Mouse (Mus musculus) forebrain, embryonic 14.5 days (tissue): ENCODE measurements around the gene Alox12. TPM values are rescaled to one million over a fixed set of nuclear protein-coding genes. Genes with fewer than 3 reads are reported as not detected.

Source experiments
- ATAC-seq: fragments of 200-750 bp; cut with Nextera tagmentation; 2 replicates; pipeline ENCODE4 v1.8.0; 2017; ENCODE audit warnings: mild to moderate bottlenecking, moderate library complexity
- DNase-seq: peaks from one replicate; pipeline ENCODE4 v3.0.0-alpha.2; 2015; ENCODE audit warnings: low spot score
- H3K27ac ChIP-seq: fragments of 300-500 bp; sonication (generic); 2 replicates; pipeline ENCODE4 v1.5.1; 2014; ENCODE audit warnings: low read depth, mild to moderate bottlenecking, control low read depth, low read length, moderate library complexity
- H3K27me3 ChIP-seq: fragments of 300-500 bp; sonication (generic); replicated peaks from 2 replicates; pipeline ENCODE4 v1.6.1; 2014; ENCODE audit warnings: low read length, control low read depth, mixed read lengths; ENCODE audit not compliant: control insufficient read depth, insufficient read depth
- H3K36me3 ChIP-seq: fragments of 300-500 bp; sonication (generic); 2 replicates; pipeline ENCODE4 v1.6.1; 2014; ENCODE audit warnings: low read length, control low read depth; ENCODE audit not compliant: control insufficient read depth, insufficient read depth
- H3K4me1 ChIP-seq: fragments of 300-500 bp; sonication (generic); 2 replicates; pipeline ENCODE4 v1.6.1; 2014; ENCODE audit warnings: antibody characterized with exemption, low read length, control low read depth; ENCODE audit not compliant: control insufficient read depth, insufficient read depth
- H3K4me2 ChIP-seq: fragments of 300-500 bp; sonication (generic); 2 replicates; pipeline ENCODE4 v1.6.1; 2014; ENCODE audit warnings: mild to moderate bottlenecking, control low read depth, low read length
- H3K4me3 ChIP-seq: fragments of 300-500 bp; sonication (generic); 2 replicates; pipeline ENCODE4 v1.5.1; 2014; ENCODE audit warnings: low read depth, low read length, control low read depth
- H3K9ac ChIP-seq: fragments of 300-500 bp; sonication (generic); 2 replicates; pipeline ENCODE4 v1.6.1; 2014; ENCODE audit warnings: mild to moderate bottlenecking, low read length, control low read depth, moderate library complexity
- H3K9me3 ChIP-seq: fragments of 300-500 bp; sonication (generic); replicated peaks from 2 replicates; pipeline ENCODE4 v1.6.1; 2016; ENCODE audit warnings: low read length, control low read depth, mixed read lengths; ENCODE audit not compliant: control insufficient read depth
- WGBS: fragments of 180-500 bp; shearing (Covaris S2); extraction: QIAGEN DNeasy Blood & Tissue Kit; methylation state at CpG from one replicate; pipeline ENCODE4 v1.1.7; 2014; 5-methylcytosine and 5-hydroxymethylcytosine counted together
- polyA plus RNA-seq: library from polyadenylated mRNA; unstranded; fragments of >200 nt; fragmentation: Nextera tagmentation; extraction: Ambion mirVana; gene quantifications from 2 replicates; pipeline ENCODE4 v1.2.1, GENCODE M21; 2014

Gene Alox12
- polyA plus RNA-seq = 0.36 and 1.1 TPM in 2 replicates

DNA sequence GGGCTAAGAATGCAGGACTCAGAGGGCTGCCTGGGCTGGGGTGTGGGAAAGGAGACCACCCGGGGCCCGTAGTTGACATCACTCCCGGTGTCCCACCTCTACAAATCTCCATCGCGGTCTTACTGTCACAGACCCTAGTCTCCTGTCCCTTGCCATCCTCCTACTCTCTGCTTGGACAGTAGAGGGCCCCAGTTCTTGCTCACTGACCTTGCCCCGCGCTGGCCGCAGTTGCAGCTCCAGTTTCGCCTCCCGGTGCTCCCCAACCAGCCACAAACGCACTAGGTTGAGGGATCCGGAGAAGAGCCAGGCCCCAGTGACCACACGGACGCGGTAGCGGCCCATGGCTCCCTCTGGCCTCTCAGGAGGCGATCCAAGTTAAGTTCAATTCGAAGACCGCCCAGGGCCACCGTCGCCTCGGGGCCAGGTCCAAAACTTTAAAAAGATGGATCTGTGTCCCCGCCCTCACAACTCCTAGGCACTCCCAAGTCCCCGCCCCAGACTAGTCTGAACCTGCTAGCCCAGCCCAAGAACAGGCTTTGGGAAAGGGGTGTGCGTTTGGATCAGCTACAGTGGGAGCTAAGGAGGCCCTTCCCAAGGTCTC is at the start of gene Alox12:
TSS of gene Alox12 (minus strand) at position 423 of the 601 bp plus-strand sequence.
- Histone ChIP-seq H3K27ac (no peak within 1 kb of the TSS), H3K9me3 (no peaks in the 10 kb centered on the region), H3K4me2 (peak within 1 kb of the TSS; percentile 21; the same call in 1 of the 2 replicates), H3K4me1 (no peaks in the 10 kb centered on the region), H3K4me3 (no peak within 1 kb of the TSS), H3K27me3 (peaks cover 32% of the 10 kb centered on the region), H3K9ac (no peak within 1 kb of the TSS; the same call in 1 of the 2 replicates), H3K36me3 (no peaks in the 10 kb centered on the region)
- DNase-seq (no peak), ATAC-seq (no peak)
- under 1% methylated on average over 25 of the region's 25 CpGs for WGBS

DNA sequence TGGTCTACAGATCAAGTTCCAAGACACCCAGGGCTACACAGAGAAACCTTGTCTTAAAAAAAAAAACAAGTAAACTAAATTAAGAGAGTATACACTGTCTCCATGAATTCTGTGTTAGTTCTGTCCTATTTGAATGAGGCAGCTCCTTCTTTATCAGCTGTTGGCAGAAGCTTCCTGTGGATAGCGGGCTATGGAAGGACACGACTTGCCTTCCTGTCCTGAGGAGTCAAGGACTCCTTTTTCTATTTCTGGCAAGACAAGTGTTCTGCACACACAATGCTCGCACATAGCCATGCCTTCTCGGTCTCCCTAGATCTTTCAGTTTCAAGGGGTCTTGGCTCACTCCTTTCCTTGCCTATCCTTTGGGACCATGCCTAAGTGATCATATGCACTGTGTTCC is 47.1 kb upstream of the Alox12 start:
- ATAC-seq = no peak
- Histone ChIP-seq H3K9ac (no peak overlapping the region), H3K27me3 (no peaks in the 10 kb centered on the region), H3K36me3 (no peaks in the 10 kb centered on the region), H3K27ac (no peak overlapping the region), H3K4me2 (no peak overlapping the region), H3K4me1 (no peaks in the 10 kb centered on the region), H3K4me3 (no peak overlapping the region), H3K9me3 (no peaks in the 10 kb centered on the region)
- WGBS = 90% methylated on average over 4 of the region's 4 CpGs
- DNase-seq = no peak

DNA sequence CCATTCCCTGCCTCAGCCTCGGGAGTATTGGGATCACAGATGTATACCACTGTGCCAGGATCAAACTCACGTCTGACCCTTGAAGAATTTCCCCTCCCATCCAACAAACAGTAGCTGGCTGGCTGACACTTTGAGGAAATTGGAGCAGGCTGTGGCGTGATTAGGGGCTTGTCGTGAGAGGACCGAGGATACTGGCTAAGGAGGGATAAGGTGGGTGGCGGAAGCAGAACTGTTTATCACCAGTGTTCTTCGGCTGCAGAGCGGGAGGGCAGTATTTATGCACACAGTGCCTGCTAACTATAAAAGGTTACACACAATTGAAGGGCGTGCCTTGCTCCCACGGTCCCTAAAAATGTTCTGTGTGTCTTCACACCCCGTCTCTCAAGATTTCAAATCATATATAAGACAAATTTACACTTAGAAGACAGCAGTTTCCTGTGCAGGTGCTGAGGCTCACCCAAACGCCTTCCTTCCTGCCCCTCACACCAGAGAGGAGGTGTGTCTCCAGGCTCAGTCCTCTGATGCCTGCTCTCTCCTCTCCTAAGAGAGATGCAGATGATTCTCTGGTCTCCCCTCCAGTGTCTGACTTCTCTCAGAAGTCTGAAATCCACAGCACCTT is 42.8 kb upstream of the Alox12 start:
- H3K27ac ChIP-seq = no peak overlapping the region
- no peaks in the 10 kb centered on the region for H3K27me3 ChIP-seq
- WGBS = 69% methylated on average over 12 of the region's 12 CpGs
- H3K36me3 ChIP-seq = no peaks in the 10 kb centered on the region
- H3K4me1 ChIP-seq = no peaks in the 10 kb centered on the region
- no peak overlapping the region for H3K4me3 ChIP-seq
- H3K9me3 ChIP-seq = no peaks in the 10 kb centered on the region
- H3K9ac ChIP-seq = no peak overlapping the region
- DNase-seq (no peak), ATAC-seq (no peak)
- H3K4me2 ChIP-seq = no peak overlapping the region

DNA sequence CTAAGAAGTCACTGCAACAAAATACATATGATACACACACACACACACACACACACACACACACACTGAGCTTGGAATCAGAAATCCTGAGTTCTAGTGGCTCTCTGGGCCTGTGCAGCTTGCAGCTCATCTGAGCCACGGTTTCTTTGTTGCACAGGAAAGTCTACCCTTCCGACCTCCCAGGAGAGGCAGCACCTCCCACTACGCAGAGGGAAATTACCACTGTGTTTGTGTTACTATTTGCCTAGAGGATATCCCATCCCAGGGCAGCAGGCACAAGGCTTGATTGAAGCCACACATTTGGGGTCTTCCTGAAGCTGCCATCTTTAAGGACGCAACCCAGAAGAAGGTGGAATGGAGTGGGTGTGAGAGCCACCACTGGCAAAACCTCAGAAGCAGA is 42.3 kb upstream of the Alox12 start:
- Histone ChIP-seq H3K27ac (no peak overlapping the region), H3K4me1 (no peaks in the 10 kb centered on the region), H3K27me3 (no peaks in the 10 kb centered on the region), H3K4me3 (no peak overlapping the region), H3K9me3 (no peaks in the 10 kb centered on the region), H3K9ac (no peak overlapping the region), H3K4me2 (no peak overlapping the region), H3K36me3 (no peaks in the 10 kb centered on the region)
- ATAC-seq (no peak), DNase-seq (no peak)
- WGBS = 61% methylated on average over 4 of the region's 4 CpGs

DNA sequence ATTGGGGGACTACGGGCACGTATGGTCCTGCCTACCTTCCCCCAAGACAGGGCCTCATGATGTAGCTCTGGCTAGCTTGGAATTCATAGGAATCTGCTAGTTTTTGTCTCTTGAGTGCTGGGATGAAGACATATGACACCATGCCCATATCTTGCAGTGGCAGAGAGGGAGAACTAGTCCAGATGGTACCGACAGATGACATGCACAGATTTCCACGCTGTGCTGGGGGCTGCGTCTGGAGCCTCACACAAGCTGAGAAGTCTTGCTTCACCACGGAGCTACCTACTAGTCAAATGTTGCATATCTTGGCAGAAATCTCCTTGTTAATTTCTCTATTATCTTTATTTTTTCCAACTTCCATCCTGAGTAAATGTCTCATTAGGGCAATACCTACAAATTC is 38.7 kb upstream of the Alox12 start:
- Histone ChIP-seq H3K9me3 (no peaks in the 10 kb centered on the region), H3K27ac (no peak overlapping the region), H3K4me2 (no peak overlapping the region), H3K27me3 (no peaks in the 10 kb centered on the region), H3K4me1 (no peaks in the 10 kb centered on the region), H3K4me3 (no peak overlapping the region), H3K36me3 (no peaks in the 10 kb centered on the region), H3K9ac (no peak overlapping the region)
- WGBS = 84% methylated on average over 6 of the region's 6 CpGs
- peak; percentile 54 for DNase-seq
- ATAC-seq = no peak

DNA sequence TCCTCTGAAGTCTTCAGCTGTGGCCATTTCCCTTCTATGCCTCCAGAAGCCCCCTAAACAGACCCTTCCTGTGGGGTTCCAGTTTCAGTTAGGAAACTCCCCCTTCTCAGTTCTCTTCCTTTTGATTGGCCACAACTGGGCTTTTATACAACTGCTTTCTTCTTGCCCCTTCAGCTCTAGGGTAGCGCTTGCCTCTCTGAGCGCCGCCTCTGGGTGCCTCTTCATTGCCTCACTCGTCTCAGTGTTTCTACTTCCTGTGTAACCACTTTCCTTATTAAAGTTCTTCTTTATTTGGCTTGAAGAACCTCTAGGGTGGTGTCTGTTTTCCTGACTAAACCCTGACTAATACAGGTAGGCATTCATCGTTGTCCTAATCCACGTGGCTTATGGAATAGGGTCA is 36.1 kb upstream of the Alox12 start:
- Histone ChIP-seq H3K4me2 (no peak overlapping the region), H3K36me3 (no peaks in the 10 kb centered on the region), H3K4me1 (no peaks in the 10 kb centered on the region), H3K9me3 (no peaks in the 10 kb centered on the region), H3K27ac (no peak overlapping the region), H3K4me3 (no peak overlapping the region), H3K9ac (no peak overlapping the region), H3K27me3 (no peaks in the 10 kb centered on the region)
- DNase-seq (no peak), ATAC-seq (no peak)
- WGBS = 85% methylated on average over 6 of the region's 6 CpGs

DNA sequence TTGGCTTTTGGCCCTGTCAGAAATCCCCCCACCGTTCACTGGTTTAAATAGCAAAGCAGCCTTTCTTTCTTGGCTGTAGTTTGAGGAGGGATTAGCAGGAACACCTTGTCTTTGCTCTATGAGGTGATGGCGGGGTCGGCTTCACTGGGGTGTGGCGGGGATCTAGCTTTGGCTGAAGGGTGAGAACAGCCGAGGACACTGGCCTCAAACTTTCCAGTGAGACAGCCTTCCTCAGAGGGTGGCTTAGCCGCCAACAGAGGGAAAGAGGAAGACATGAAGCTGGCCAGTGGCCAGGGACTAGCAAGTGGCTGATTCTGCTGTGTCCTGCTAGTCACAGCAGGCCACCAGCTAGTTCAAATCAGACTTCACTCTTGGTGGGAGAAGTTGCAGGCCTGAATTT is 34.1 kb upstream of the Alox12 start:
- ATAC-seq (no peak), DNase-seq (no peak)
- no peak overlapping the region for H3K4me3 ChIP-seq
- H3K4me2 ChIP-seq = no peak overlapping the region
- 31% methylated on average over 6 of the region's 6 CpGs for WGBS
- H3K9me3 ChIP-seq = no peaks in the 10 kb centered on the region
- no peaks in the 10 kb centered on the region for H3K36me3 ChIP-seq
- no peak overlapping the region for H3K27ac ChIP-seq
- no peaks in the 10 kb centered on the region for H3K27me3 ChIP-seq
- H3K9ac ChIP-seq = no peak overlapping the region
- no peaks in the 10 kb centered on the region for H3K4me1 ChIP-seq

DNA sequence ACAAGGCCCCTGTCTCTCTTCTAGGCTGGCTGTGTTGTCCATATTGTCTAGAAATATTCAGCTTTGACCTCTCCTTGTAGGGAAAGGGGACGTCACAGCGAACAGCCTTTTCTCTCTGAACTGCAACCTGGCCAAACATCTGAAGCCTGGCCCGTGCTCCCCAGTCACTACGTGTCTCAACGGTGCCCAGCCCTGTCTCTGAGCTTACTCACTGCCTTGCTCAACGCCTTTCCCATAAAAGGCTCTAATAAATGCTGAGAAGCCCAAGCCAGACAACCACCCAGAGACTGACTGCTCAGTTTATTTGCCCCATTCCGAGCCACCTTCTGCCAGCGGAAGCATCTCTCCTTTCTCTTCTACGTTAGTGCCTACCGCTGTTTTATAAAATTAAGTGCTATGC is 32.9 kb upstream of the Alox12 start:
- DNase-seq (no peak), ATAC-seq (no peak)
- H3K9me3 ChIP-seq = no peaks in the 10 kb centered on the region
- no peaks in the 10 kb centered on the region for H3K27me3 ChIP-seq
- 86% methylated on average over 10 of the region's 10 CpGs for WGBS
- H3K4me2 ChIP-seq = no peak overlapping the region
- H3K4me1 ChIP-seq = no peaks in the 10 kb centered on the region
- no peak overlapping the region for H3K27ac ChIP-seq
- no peaks in the 10 kb centered on the region for H3K36me3 ChIP-seq
- no peak overlapping the region for H3K4me3 ChIP-seq
- no peak overlapping the region for H3K9ac ChIP-seq

DNA sequence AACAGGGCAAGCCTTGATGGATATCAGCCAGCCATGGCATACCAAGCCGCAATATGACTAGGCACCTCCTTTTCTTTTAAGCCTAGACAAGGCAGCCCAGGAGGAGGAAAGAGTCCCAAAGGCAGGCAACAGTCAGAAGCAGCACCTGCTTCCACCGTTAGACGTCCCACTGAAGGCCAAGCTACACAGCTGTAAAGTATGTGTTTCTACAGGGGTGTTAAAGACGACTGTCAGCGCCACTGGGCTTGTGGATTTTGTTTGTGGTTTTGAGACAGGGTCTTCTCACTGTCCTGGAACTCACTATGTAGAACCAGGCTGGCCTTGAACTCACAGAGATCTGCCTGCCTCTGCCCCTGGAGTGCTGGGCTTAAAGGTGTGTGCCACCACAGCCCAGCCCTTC is 30.5 kb upstream of the Alox12 start:
- WGBS = 84% methylated on average over 5 of the region's 5 CpGs
- ATAC-seq (no peak), DNase-seq (no peak)
- Histone ChIP-seq H3K9ac (no peak overlapping the region), H3K27me3 (no peaks in the 10 kb centered on the region), H3K4me2 (no peak overlapping the region), H3K4me1 (no peaks in the 10 kb centered on the region), H3K9me3 (no peaks in the 10 kb centered on the region), H3K36me3 (no peaks in the 10 kb centered on the region), H3K4me3 (no peak overlapping the region), H3K27ac (no peak overlapping the region)
